Mouse (Mus musculus): ENCODE measurements around the gene Vmp1. TPM values are rescaled to one million over a fixed set of nuclear protein-coding genes. Genes with fewer than 3 reads are reported as not detected.

Gene Vmp1
- 76.3 TPM for polyA plus RNA-seq (2017; shearing (Covaris generic))

GRCm38 (mm10) chr11:86683395-86684125 is at the start of gene Vmp1, which contains the start of gene Ptrh2:
Gene Vmp1 (minus strand): TSS chr11:86683836.
Gene Ptrh2 (plus strand): TSS chr11:86683985.

GRCm38 (mm10) chr11:86544639-86545299 is 138.9 kb downstream of the Vmp1 start, which contains the start of the genes Rps6kb1 and Tubd1:
Gene Rps6kb1 (minus strand): TSS chr11:86544805.
Gene Tubd1 (plus strand): TSS chr11:86544991.

Other genes with a start within 250 kb of the Vmp1 start
- 37.2 TPM for gene Rnft1, start 199.2 kb downstream of the Vmp1 start, polyA plus RNA-seq (2017; shearing (Covaris generic))
- gene Rps6kb1, start 139.0 kb downstream of the Vmp1 start, polyA plus RNA-seq (2017; shearing (Covaris generic)) = 93.4 TPM
- gene Tubd1, start 138.8 kb downstream of the Vmp1 start, polyA plus RNA-seq (2017; shearing (Covaris generic)) = 5.6 TPM
- 4.8 TPM for gene Ptrh2, start 149 bp upstream of the Vmp1 start, polyA plus RNA-seq (2017; shearing (Covaris generic))
- gene Cltc, start 73.7 kb upstream of the Vmp1 start, polyA plus RNA-seq (2017; shearing (Covaris generic)) = 142 TPM
- 118 TPM for gene Dhx40, start 123.9 kb upstream of the Vmp1 start, polyA plus RNA-seq (2017; shearing (Covaris generic))

Data from naive thymus-derived CD4-positive, alpha-beta T cell, adult 5 months (primary cell).